Mouse (Mus musculus) frontal cortex, postnatal 14 days (tissue): ENCODE measurements around the gene Zmynd10.

Experiments used
- DNase-seq, 2 experiments: peaks; one replicate each; pipeline ENCODE4 v3.0.0; 2022; ENCODE audit warnings: low spot score in 2 of 2

Gene Zmynd10

GRCm38 (mm10) chr9:107547026-107547425 lies at the start of gene Zmynd10:
Gene Zmynd10 (plus strand): TSS chr9:107547298.
- peak; percentile 81 to 85 for DNase-seq

- no peak for DNase-seq
These were observed 46.3 kb upstream of the Zmynd10 start for GRCm38 (mm10) chr9:107500708-107501286.

GRCm38 (mm10) chr9:107502131-107502846 lies 44.8 kb upstream of the Zmynd10 start:
- no peak for DNase-seq

GRCm38 (mm10) chr9:107504662-107505537 lies 42.2 kb upstream of the Zmynd10 start:
- DNase-seq = no peak

GRCm38 (mm10) chr9:107508266-107508665 lies 38.8 kb upstream of the Zmynd10 start:
- peak; percentile 46 to 67 for DNase-seq

GRCm38 (mm10) chr9:107510384-107511100 lies 36.6 kb upstream of the Zmynd10 start:
- DNase-seq = no peak

- no peak for DNase-seq
These were observed 35.7 kb upstream of the Zmynd10 start for GRCm38 (mm10) chr9:107511436-107511835.

- no peak for DNase-seq
These were observed 34.8 kb upstream of the Zmynd10 start for GRCm38 (mm10) chr9:107512326-107512725.

- DNase-seq = peak; percentile 75 to 91
These were observed 32.7 kb upstream of the Zmynd10 start for GRCm38 (mm10) chr9:107514303-107514955.

GRCm38 (mm10) chr9:107520331-107520730 lies 26.8 kb upstream of the Zmynd10 start:
- DNase-seq = no peak

GRCm38 (mm10) chr9:107521190-107521589 lies 25.9 kb upstream of the Zmynd10 start:
- DNase-seq = no peak

- DNase-seq = no peak
These were observed 25.2 kb upstream of the Zmynd10 start for GRCm38 (mm10) chr9:107521711-107522399.

GRCm38 (mm10) chr9:107522400-107522711 lies 24.7 kb upstream of the Zmynd10 start:
- DNase-seq = no peak

- DNase-seq = peak in 1 of 2 experiments; percentile 78
These were observed 20.7 kb upstream of the Zmynd10 start for GRCm38 (mm10) chr9:107526198-107527026.

- peak; percentile 89 to 94 for DNase-seq
These were observed 13.2 kb upstream of the Zmynd10 start, which contains the start of gene Tmem115 for GRCm38 (mm10) chr9:107533791-107534407. Gene Tmem115 (plus strand): TSS chr9:107533945.

GRCm38 (mm10) chr9:107534408-107535202 lies 12.5 kb upstream of the Zmynd10 start:
- DNase-seq = no peak

- DNase-seq = no peak
These were observed 8.9 kb upstream of the Zmynd10 start for GRCm38 (mm10) chr9:107538231-107538630.

- no peak for DNase-seq
These were observed 8.4 kb upstream of the Zmynd10 start for GRCm38 (mm10) chr9:107538711-107539110.

GRCm38 (mm10) chr9:107539940-107540339 lies 7.2 kb upstream of the Zmynd10 start:
- DNase-seq = no peak
